Mouse (Mus musculus) adrenal gland, postnatal 36 days (tissue): Measurements from ENCODE around the gene Kctd12b. TPM values are rescaled to one million over a fixed set of nuclear protein-coding genes. Genes with fewer than 3 reads are reported as not detected.
"Not testable (repeated sequence)": the region's sequence is repeated elsewhere in the genome, so short reads cannot be mapped to it uniquely, and the experiment has no call there.

Experiments used
- DNase-seq, 2 experiments: peaks; one replicate each; pipeline ENCODE4 v3.0.0; 2021; ENCODE audit warnings: mixed read lengths in 1 of 2
- long read RNA-seq, 2 experiments: library from polyadenylated mRNA; stranded (forward); transcript quantifications; one replicate each; pipeline ENCODE4 v2.0.0; 2021; ENCODE audit warnings: borderline sequencing depth in 2 of 2
- total RNA-seq, 2 experiments: library from RNA; stranded (reverse); gene quantifications; 2 replicates each; pipeline ENCODE4 v1.2.3; 2021

Kctd12b gene
- 10 to 100 TPM in 1 of 2 experiments, 1 to 10 TPM in 1; 8.9 to 13.3 TPM for total RNA-seq
- long read RNA-seq, experiment 1, full-length matches to known transcripts = 1 of 1 reads
- long read RNA-seq, experiment 1, partial matches to known transcripts = 0 of 1 reads
- long read RNA-seq, experiment 1, other reads (novel, unspliced or antisense) = 0 of 1 reads
- long read RNA-seq, experiment 2, partial matches to known transcripts = 0 of 1 reads
- long read RNA-seq, experiment 2, other reads (novel, unspliced or antisense) = 1 of 1 reads

DNA sequence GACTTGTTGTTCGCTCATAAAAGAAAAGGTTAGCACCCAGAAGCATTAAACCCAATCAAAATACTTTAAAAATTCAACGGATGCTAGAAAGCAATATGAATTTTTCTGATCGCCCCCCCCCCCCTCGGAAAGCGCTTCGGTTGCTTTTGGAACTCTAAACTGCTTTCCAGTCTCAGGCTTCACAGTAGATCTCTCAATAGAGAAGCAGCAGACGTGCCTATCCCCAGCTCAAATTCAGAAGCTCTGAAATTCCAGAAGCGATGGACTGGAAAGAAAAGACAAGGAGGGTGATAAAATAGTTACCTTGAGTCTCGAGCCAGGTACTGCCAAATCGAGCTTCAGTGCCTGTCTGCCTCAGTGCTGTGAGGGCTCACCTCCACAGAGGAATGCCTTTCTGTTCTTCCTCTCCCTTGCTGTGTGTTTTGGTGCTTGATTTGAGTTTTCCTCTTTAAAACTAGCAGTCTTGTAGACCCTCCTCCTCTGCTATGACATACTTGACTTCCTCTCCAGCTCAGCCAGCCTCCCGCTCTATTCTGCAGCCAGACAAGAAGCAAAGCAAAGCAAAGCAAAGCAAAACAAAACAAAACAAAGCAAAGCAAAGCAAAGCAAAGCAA is at the start of gene Kctd12b:
Gene Kctd12b (minus strand): TSS at position 610 of the 614 bp plus-strand sequence.
- DNase-seq = peak; percentile 5 to 37

DNA sequence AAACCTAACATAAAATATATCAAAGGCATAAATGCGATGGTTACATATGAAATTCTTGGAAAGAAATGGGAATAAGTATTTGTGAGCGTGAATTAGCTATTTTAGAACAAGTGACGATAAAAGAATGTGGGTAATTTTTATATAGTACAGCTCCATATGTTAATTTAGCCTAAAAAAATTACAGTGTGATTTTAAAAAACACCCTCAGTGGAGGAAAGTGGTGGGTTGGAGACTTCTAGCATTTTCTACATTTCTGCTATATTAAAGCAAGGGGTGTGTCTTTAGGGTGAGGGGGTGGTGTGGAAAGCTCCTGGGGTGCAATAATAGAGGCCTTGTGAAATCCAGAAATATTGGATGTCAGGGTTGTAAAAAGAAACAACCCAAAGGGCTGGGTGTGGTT is 46.3 kb upstream of the Kctd12b start:
- no peak for DNase-seq

DNA sequence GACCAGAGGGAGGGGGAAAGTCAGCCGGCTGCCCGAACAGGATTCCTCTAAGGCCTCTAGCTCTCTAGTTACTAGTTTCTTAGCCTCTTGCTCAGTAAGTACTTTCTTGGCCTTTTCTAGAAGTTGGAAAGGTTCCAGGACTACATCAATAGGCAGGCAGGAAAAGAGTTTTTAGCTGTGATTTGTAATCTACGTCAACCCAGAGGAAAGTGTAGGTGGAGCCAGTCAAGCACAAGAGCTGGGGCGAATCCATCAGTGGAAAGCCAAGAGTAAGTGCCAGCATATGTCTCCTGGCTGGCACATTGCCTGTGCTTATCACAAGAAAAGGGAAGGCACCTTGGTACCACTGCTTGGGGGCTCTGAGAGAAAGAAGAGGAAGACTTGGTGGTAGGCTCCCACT is 39.5 kb upstream of the Kctd12b start:
- peak in 1 of 2 experiments; percentile 7 for DNase-seq

DNA sequence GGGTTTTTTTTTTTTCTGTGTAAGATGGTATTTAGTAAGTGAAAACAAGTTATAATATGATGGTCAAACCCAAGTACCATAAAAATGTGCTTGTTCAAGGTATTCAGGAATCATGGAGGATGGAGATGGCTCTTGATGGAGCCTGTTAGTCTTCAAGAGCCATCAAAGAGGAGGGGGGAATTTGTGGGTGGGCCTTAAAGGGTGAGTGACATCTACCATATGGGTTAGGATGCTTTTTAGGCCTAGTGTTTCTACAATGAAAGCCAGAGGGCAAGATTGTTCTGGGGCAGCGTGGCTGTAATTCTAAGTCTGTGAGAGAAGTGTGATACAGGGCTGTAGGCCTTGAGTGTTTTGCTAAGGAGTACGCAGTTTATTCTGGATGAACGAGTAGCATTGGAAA is 28.2 kb upstream of the Kctd12b start:
- DNase-seq = no peak

DNA sequence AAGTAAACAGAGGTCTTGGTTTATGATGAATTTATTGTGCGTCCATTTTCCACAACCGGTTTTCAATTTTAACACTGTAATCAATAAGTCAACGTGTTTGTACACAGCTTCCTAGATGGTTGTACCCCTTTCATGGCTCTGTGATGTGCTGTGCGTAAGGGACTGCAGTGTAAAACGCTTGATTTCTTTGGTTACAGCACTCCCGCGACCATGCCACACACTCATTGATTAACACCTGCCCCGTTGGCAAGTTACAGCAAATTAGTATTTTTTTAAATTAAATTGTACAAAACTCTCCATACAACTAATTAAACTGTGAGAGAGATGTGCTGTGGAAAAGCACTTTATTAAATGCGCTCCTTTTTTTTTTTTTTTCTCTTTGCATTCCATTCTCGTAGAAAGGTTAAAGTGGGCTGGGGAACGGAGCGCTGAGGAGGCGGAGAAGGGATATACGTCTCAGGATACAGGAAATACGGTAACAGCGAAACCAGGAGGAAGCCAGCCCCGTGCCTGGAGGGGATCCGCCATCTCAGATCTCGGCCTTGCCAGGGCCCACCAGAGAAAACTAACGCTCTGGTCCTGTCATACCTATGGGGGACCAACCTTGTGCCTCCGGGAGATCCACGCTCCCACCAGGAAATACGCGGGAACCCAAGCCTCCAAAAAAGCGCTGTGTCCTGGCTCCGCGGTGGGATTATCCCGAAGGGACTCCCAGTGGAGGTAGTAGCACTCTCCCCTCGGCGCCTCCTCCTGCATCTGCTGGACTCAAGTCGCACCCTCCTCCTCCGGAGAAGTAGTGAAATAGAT is 27.1 kb upstream of the Kctd12b start, which contains the start of gene Nbdy:
Gene Nbdy (plus strand): TSS at position 481 of the 807 bp plus-strand sequence.
- peak; percentile 52 to 60 for DNase-seq

DNA sequence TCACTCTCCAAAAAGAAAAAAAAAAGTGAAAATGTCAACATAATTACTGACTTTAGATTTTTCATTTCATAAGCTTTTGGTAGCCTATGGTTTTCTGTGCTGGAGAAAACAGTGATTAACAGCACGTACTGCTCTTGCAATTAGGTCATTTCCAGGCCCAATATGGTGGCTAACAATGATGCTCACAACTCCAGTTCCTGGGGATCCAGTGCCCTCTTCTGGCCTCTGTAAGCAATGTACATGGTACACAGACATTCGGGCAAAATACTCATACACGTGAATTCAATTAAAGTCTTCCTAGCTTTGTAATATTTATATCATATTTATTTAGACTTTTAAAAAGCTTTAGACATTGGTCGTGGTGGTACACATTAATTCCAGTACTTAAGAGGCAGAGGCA is 23.4 kb upstream of the Kctd12b start:
- peak in 1 of 2 experiments; percentile 38 for DNase-seq

DNA sequence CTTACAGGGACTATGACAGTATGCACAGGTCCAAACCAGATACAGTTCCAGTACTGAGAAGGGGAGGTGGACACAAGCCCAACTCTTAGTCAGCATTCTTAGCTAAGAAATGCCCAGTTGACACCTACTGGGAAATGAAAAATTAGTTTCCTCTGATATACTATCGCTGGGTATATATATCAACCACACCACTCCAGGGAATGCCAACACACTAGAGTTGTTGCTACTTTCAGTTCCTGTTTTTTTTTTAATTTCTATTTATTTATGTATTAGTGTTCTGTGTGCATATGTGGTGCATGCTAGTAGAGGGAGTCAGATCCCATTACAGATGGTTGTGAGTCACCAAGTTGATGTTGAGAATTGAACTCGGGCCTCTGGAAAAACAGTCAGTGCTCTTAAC is 20.5 kb upstream of the Kctd12b start:
- no peak for DNase-seq

DNA sequence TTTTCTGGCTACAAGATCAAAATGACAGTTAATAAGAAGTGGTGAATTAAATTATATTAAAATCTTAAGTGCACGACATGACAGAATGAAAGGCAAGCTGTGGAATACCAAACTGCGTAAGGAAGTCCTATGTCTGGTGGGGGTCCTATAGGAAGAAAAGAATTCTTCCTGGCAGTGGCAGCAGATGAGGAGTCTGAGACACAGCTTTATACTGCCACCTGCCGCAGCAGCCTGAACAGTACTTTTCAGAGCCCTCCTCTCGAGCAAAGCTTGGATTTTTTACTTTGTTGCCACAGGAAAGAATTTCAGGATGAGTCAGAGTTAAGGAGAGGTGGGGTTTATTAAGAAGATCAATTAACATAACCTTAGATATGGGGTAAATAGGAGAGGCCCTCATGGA is 11.5 kb upstream of the Kctd12b start:
- peak; percentile 15 to 37 for DNase-seq

DNA sequence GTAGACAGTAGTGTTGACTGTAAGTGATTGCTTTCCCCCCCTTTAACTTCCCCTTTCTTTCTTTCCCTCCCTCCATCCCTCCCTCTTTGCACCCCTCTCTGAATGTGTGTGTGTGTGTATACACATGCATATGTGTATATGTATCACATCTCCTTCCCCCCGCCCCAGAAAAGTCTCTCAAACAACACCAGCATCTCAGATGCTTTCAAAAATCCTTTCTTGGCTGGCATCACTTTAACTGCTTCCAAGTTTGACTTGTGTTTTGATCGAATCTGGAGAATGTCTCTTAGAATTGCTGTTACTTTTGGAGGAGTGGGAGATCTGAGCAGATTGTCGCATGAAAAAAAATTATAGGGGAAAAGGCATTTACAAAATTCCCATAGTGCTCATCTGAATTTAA is 4.3 kb upstream of the Kctd12b start:
- DNase-seq = no peak

DNA sequence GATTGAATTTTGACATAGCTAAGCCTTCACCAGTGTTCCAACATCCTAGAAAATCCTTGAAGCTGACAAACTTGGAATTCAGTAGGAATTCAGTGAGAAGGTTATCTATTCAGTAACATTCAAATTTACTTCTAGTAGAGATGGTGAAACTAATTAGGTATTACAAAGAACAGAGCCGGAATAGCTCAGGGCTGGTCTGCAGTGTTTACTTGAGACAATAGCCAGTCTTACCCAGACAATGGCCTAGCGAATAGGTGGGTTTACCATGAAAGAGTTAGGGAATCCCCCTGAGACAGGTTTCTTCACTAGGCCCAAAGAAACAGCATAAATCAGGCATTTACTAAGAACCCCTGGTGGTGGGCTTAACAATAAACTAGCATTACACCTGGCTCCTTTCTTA is 28.0 kb downstream of the Kctd12b start:
- DNase-seq = not testable (repeated sequence)

DNA sequence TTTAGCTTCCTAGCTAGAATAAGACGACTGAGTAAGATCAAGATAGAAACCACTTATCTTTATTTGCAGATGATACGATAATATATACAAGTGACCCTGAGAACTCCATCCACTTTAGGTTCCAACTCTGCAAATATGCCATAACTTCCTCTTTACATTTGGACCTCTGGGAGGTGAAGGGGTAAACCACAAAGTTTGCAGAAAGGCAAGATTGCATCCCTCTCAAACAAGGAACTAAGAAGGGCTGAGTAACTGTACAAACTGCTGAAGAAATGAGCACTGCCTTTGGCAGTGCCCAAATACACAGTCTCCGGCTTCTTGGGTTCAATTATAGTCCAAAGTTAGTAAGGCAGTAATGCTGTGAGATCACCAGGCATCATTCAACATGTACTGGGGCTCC is 31.3 kb downstream of the Kctd12b start:
- no peak for DNase-seq

DNA sequence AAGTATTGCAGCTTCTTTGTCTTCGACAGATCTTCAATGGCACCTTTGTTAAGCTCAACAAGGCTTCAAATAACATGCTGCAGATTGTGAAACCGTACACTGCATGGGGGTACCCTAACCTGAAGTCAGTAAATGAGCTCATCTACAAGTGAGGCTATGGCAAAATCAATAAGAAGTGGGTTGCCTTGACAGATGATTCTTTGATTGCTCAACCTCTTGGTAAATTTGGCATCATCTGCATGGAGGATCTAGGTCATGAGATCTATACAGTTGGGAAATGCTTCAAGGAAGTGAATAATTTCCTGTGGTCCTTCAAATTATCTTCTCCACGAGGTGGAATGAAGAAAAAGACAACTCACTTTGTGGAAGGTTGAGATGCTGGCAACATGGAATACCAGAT is 39.2 kb downstream of the Kctd12b start:
- DNase-seq = no peak

DNA sequence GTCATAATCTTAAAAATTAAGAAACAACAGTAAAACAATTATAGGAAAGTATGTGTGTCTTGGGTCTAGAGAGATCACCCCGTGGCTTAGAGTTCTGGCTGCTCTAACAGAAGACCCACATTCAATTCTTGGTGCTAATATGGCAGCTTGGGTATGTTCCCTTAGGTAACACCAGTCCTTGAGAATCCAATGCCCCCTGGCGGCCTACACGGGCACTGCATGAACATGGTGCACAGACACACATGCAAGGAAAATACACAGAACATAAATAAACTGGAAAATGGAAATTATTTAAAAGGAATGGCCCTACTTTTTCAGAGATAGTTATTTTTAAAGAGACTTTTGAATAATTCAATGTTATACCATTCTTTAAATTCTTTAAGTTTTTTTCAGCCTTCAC is 55.6 kb downstream of the Kctd12b start:
- peak in 1 of 2 experiments; percentile 14 for DNase-seq

DNA sequence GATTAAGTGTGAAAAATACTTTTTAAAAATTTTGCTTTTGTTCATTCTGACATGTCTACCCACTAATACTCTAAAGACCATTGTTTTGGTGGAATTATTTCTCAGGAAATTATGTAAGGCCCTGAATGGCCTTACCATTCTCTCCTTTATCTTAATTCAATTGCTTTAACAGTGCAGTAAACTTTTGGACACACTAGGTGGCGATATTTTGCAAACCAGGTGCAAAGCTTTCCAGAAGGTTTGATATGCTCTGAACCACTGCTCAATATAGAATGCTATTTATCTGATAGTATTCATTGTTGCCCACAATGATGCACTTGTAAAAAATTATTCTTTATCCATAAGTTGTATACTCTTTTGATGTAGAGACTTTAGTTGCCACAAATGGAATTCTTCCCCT is 59.9 kb downstream of the Kctd12b start:
- peak; percentile 1 to 39 for DNase-seq

Other genes starting within 250 kb of the Kctd12b start
- 10 to 100 TPM; 56.4 to 74.8 TPM for gene Ubqln2, start 198.2 kb downstream of the Kctd12b start, total RNA-seq
- gene Cypt3, start 137.8 kb downstream of the Kctd12b start, total RNA-seq = not detected
- gene Nbdy, start 27.2 kb upstream of the Kctd12b start, total RNA-seq = 10 to 100 TPM; 68.0 to 69.1 TPM
- under 1 TPM; 0.26 to 0.59 TPM for gene Spin2c, start 135.8 kb upstream of the Kctd12b start, total RNA-seq